Mouse (Mus musculus) heart, embryonic 11.5 days (tissue): Measurements from ENCODE around the gene Traf3. TPM values are rescaled to one million over a fixed set of nuclear protein-coding genes. Genes with fewer than 3 reads are reported as not detected.

Experiments used
- ATAC-seq: fragments of 200-750 bp; cut with Nextera tagmentation; replicated peaks from 2 replicates; pipeline ENCODE4 v1.8.0; 2017; ENCODE audit warnings: moderate library complexity; ENCODE audit not compliant: insufficient number of reproducible peaks, low FRiP score, low TSS enrichment
- H3K27ac ChIP-seq: fragments of 300-500 bp; sonication (generic); 2 replicates; pipeline ENCODE4 v1.5.1; 2014; ENCODE audit warnings: mild to moderate bottlenecking, low read depth, low read length
- H3K27me3 ChIP-seq: fragments of 300-500 bp; sonication (generic); 2 replicates; pipeline ENCODE4 v1.6.1; 2014; ENCODE audit warnings: mild to moderate bottlenecking, low read length, mixed read lengths; ENCODE audit not compliant: control insufficient read depth, insufficient read depth
- H3K36me3 ChIP-seq: fragments of 300-500 bp; sonication (generic); 2 replicates; pipeline ENCODE4 v1.6.1; 2014; ENCODE audit warnings: mild to moderate bottlenecking, low read length, moderate library complexity, mixed read lengths; ENCODE audit not compliant: control insufficient read depth, insufficient read depth
- H3K4me1 ChIP-seq: fragments of 300-500 bp; sonication (generic); 2 replicates; pipeline ENCODE4 v1.6.1; 2014; ENCODE audit warnings: low read length; ENCODE audit not compliant: control insufficient read depth, insufficient read depth
- H3K4me2 ChIP-seq: fragments of 300-500 bp; sonication (generic); 2 replicates; pipeline ENCODE4 v1.6.1; 2014; ENCODE audit warnings: mild to moderate bottlenecking, moderate library complexity
- H3K4me3 ChIP-seq: fragments of 300-500 bp; sonication (generic); 2 replicates; pipeline ENCODE4 v1.5.1; 2014; ENCODE audit warnings: low read depth, low read length
- H3K9ac ChIP-seq: fragments of 300-500 bp; sonication (generic); 2 replicates; pipeline ENCODE4 v1.6.1; 2014; ENCODE audit warnings: mild to moderate bottlenecking, low read depth, low read length, moderate library complexity
- H3K9me3 ChIP-seq: fragments of 300-500 bp; sonication (generic); replicated peaks from 2 replicates; pipeline ENCODE4 v1.6.1; 2016; ENCODE audit warnings: low read length; ENCODE audit not compliant: control insufficient read depth
- WGBS: fragments of 180-500 bp; shearing (Covaris S2); extraction: QIAGEN DNeasy Blood & Tissue Kit; methylation state at CpG from one replicate; pipeline ENCODE4 v1.1.7; 2014; ENCODE audit not compliant: insufficient replicate concordance; 5-methylcytosine and 5-hydroxymethylcytosine counted together
- polyA plus RNA-seq: library from polyadenylated mRNA; unstranded; fragments of >200 nt; fragmentation: Nextera tagmentation; extraction: Ambion mirVana; gene quantifications from 2 replicates; pipeline ENCODE4 v1.2.1, GENCODE M21; 2014

The Traf3 gene
- polyA plus RNA-seq, 1 experiment from 2014 or later, result 6.9 TPM

DNA sequence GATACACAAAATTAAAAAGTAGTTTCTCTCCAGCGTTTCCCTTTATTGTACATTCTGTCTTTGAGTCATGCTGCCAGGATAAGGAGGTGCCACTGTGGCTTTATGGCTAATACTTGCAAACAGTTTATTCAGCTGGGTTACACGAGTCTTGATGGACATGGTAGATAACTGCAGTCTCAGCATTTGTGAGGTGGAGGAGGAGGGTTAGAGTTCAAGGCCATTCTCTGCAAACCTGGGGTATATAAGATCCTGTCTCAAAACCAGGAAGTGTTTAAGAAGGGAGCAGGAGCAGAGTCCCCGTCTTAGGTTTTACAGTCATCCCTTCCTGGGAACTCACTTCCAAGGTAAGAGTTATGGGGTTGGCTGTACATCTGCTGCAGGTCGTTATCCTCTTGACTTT lies 30.4 kb downstream of the Traf3 start:
- Histone ChIP-seq H3K36me3 (no peaks in the 10 kb centered on the region), H3K4me1 (peaks cover 5% of the 10 kb centered on the region; the same call in 1 of the 2 replicates), H3K27ac (no peak overlapping the region), H3K9ac (no peak overlapping the region), H3K9me3 (no peaks in the 10 kb centered on the region), H3K27me3 (no peaks in the 10 kb centered on the region), H3K4me3 (no peak overlapping the region), H3K4me2 (no peak overlapping the region)
- 73% methylated on average over 4 of the region's 4 CpGs for WGBS
- no peak for ATAC-seq

DNA sequence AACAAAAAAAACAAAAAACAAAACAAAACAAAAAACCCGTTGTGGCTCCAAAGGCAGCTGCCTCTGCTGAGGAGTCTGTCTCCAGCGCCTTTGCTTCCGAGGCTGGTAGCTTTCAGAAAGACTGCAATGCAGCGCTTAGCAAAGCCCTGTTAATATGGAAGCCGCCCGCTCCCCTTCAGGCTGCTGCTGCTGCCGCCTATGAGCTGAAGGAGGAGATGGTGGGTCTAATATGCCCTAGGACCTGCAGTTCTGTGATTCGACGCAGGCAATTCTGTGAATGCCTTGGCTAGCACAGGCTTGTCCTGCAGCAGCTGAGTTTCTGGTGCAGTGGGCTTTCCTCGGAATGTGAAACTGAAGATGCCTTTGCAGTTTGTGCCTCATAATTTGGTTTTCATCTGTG lies 36.9 kb downstream of the Traf3 start:
- Histone ChIP-seq H3K4me2 (no peak overlapping the region), H3K4me1 (peaks cover 3% of the 10 kb centered on the region; the same call in 1 of the 2 replicates), H3K36me3 (no peaks in the 10 kb centered on the region), H3K27ac (no peak overlapping the region), H3K4me3 (no peak overlapping the region), H3K9ac (no peak overlapping the region), H3K27me3 (no peaks in the 10 kb centered on the region), H3K9me3 (no peaks in the 10 kb centered on the region)
- WGBS, result 75% methylated on average over 10 of the region's 10 CpGs
- no peak for ATAC-seq

DNA sequence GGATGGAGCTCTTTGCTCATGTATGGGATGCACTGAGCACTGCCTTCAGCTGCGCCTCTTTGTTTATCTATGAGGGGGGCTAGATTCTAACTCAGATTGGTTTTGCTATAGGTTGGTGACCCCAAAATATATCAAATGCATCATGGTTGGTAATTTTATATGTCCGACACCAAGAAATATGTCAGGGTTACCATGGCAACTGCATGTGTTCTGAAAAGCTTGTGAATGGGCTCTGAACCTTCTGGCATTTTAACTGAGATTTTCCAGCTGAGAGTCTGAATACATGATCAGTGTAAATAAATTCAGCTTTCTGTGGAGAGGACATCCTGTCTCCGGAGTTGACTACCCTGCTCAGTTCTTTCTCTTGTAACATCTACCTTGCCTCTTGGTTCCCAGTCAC lies 37.8 kb downstream of the Traf3 start:
- H3K9ac ChIP-seq, result no peak overlapping the region
- no peaks in the 10 kb centered on the region for H3K36me3 ChIP-seq
- H3K27me3 ChIP-seq, result no peaks in the 10 kb centered on the region
- no peak overlapping the region for H3K4me2 ChIP-seq
- no peak overlapping the region for H3K27ac ChIP-seq
- no peaks in the 10 kb centered on the region for H3K9me3 ChIP-seq
- ATAC-seq, result no peak
- 76% methylated on average over 3 of the region's 3 CpGs for WGBS
- peaks cover 3% of the 10 kb centered on the region; the same call in 1 of the 2 replicates for H3K4me1 ChIP-seq
- no peak overlapping the region for H3K4me3 ChIP-seq

DNA sequence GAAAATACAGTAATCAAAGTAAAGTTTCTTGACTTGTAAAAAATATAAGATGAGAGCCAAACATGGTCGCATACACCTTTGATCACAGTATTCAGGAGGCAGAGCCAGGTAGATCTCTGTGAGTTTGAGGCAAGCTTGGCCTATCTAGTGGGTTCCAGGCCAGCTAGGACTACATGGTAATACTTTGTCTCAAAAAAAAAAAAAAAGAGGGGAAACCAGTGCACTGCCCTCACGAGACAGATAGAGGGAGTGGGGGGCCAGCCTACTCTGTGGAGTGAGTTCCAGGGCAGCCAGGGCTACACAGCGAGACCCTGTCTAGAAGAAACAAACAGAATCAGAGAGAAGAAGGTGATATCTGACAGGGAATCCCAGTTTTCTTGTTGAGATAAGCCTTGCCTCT lies 41.5 kb downstream of the Traf3 start:
- WGBS, result 71% methylated on average over 3 of the region's 3 CpGs
- no peak overlapping the region for H3K9ac ChIP-seq
- no peak overlapping the region for H3K4me3 ChIP-seq

DNA sequence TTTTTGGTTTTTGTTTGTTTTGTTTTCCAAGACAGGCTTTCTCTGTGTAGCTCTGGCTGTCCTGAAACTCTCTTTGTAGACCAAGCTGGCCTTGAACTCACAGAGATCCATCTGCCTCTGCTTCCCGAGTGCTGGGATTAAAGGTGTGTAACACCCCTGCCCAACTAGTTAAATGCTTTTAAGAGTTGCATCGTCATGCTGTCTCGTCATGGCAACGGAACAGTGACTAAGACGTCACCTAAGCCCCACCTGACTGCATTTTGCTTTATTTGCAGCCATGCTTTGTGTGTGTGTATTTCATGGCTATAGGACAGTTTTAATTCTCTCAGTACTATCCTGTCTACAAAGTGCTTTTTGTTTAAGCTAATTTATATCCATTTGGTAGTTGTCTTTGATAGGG lies 45.6 kb downstream of the Traf3 start:
- H3K27me3 ChIP-seq, result no peaks in the 10 kb centered on the region
- no peak for ATAC-seq
- H3K4me3 ChIP-seq, result no peak overlapping the region
- H3K9ac ChIP-seq, result no peak overlapping the region
- H3K9me3 ChIP-seq, result no peaks in the 10 kb centered on the region
- H3K27ac ChIP-seq, result no peak overlapping the region
- 83% methylated on average over 5 of the region's 5 CpGs for WGBS
- H3K36me3 ChIP-seq, result no peaks in the 10 kb centered on the region
- no peak overlapping the region for H3K4me2 ChIP-seq
- 0 out of 2 replicates have a peak, but pooled peaks cover 2% of the 10 kb centered on the region for H3K4me1 ChIP-seq

More for the DNA sequence above, 41.5 kb downstream of the Traf3 start:
- Histone ChIP-seq H3K4me1 (0 out of 2 replicates have a peak, but pooled peaks cover under 1% of the 10 kb centered on the region), H3K9me3 (no peaks in the 10 kb centered on the region), H3K36me3 (no peaks in the 10 kb centered on the region), H3K27ac (no peak overlapping the region), H3K4me2 (no peak overlapping the region), H3K27me3 (no peaks in the 10 kb centered on the region)
- ATAC-seq, result no peak

DNA sequence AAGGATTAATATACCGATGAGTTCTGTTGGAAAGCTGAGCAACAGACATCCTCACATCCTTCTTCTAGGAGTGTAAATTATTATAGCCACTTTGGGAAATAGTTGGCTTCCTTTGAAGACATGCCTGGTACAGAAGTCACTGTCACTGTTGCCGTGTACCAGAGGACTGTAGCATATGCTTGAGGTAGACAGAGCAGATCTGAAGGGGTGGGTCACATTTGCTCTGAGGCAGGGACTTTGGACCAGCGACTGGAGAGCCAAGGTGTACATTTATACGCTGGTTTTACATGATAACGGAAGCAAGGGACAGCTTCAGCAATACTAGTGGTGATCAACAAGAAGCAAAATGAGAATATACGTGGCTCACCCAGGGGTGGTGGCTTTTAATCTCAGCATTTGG lies 52.7 kb downstream of the Traf3 start:
- Histone ChIP-seq H3K27ac (no peak overlapping the region), H3K36me3 (peaks cover 22% of the 10 kb centered on the region), H3K4me1 (no peaks in the 10 kb centered on the region), H3K4me2 (no peak overlapping the region), H3K27me3 (no peaks in the 10 kb centered on the region), H3K4me3 (no peak overlapping the region), H3K9me3 (no peaks in the 10 kb centered on the region), H3K9ac (no peak overlapping the region)
- 90% methylated on average over 6 of the region's 6 CpGs for WGBS
- ATAC-seq, result no peak

DNA sequence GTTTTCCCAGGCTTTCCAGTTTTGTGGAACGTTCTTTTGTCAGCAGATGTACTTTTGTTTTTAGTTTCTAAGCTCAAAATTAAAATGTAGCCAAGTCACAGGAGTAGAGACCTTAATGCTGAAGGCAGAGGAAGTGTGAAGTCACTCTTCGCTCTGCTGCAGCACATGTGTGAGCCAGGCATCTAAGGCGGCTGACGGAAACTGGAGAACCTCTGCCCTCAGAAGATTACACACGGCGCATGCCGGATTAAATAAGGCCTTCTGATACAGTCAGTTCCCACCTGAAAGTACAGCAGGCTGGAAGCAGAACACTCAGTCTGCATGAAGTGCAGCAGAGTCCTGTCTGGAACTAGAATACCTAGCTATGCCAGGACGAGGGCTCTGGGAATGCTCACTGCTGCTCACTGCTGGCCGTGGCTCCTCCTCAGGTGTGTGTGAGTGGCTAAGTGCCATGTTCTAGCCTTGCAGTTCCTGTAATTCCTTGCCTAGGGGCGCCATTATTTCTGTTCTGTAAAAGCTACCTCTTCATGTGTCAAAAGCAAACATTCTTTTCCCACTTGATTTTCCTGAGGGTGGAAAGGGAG lies 59.1 kb downstream of the Traf3 start:
- peaks cover 10% of the 10 kb centered on the region for H3K4me1 ChIP-seq
- H3K9ac ChIP-seq, result no peak overlapping the region
- WGBS, result 61% methylated on average over 10 of the region's 10 CpGs
- H3K36me3 ChIP-seq, result peaks cover 22% of the 10 kb centered on the region
- H3K27me3 ChIP-seq, result no peaks in the 10 kb centered on the region
- H3K4me3 ChIP-seq, result no peak overlapping the region
- ATAC-seq, result no peak
- no peak overlapping the region for H3K4me2 ChIP-seq
- H3K27ac ChIP-seq, result no peak overlapping the region
- no peaks in the 10 kb centered on the region for H3K9me3 ChIP-seq

DNA sequence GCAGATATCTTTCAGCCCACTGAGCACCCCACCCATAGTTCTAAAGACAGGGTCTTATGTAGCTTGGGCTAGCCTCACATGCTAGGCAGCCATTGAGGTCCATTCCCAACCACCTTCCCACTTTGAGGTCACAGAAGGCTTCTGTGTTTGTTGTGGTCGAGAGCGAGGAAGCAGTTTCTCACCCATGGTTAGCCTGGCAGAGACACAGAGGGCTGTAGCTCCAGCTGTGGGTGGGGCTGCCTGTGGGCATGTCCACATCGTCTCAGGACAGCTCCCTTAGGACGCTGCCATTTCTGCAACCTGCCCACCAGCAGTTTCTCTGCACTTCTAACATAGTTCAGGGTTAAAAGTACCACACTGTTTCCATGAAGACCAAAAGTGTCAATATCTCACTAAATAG lies 61.2 kb downstream of the Traf3 start:
- Histone ChIP-seq H3K27me3 (no peaks in the 10 kb centered on the region), H3K4me1 (peaks cover 10% of the 10 kb centered on the region), H3K4me3 (no peak overlapping the region), H3K27ac (no peak overlapping the region), H3K4me2 (no peak overlapping the region), H3K9me3 (no peaks in the 10 kb centered on the region), H3K9ac (no peak overlapping the region), H3K36me3 (peaks cover 4% of the 10 kb centered on the region; the same call in 1 of the 2 replicates)
- WGBS, result 73% methylated on average over 4 of the region's 4 CpGs
- no peak for ATAC-seq

DNA sequence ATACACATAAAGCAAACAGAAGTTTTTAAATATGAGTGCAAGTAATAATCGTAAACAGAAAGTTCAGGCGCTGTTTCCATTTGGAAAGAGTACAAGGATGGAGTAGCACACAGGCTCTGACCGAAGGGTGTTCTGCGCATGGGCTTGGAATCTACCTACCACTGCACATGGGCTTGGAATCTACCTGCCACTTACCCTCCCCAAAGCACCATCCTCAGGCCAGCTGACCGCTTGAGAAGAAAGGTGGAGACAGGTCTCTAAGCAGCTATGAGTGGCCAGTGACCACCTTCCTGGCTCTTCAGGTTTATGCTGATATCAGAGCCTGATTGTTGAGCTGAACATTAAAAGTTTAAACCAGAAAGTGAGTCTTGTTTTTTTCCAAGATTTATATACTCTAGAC lies 62.3 kb downstream of the Traf3 start:
- Histone ChIP-seq H3K4me3 (no peak overlapping the region), H3K4me1 (peaks cover 10% of the 10 kb centered on the region), H3K4me2 (no peak overlapping the region), H3K9ac (no peak overlapping the region), H3K36me3 (no peaks in the 10 kb centered on the region), H3K27me3 (no peaks in the 10 kb centered on the region), H3K27ac (no peak overlapping the region), H3K9me3 (no peaks in the 10 kb centered on the region)
- 89% methylated on average over 5 of the region's 5 CpGs for WGBS
- ATAC-seq, result no peak
